Mouse (Mus musculus): ENCODE data around the gene Zfp94. TPM values are rescaled to one million over a fixed set of nuclear protein-coding genes. Genes with fewer than 3 reads are reported as not detected.

Zfp94 gene
- total RNA-seq, 2 experiments from 2014 or later = 13.2 to 16.9 TPM

Small RNA genes within 50 kb of the gene (microRNA-seq; reads per million reads assigned to microRNA genes)
- 0 reads per million in 2 experiments for gene Gm27592

Other genes with a start within 250 kb of the Zfp94 start
- 10 to 100 TPM; 47.1 to 47.6 TPM for gene Zfp180, start 234.7 kb downstream of the Zfp94 start, total RNA-seq (2021)
- 10 to 100 TPM in 1 of 2 experiments, 1 to 10 TPM in 1; 8.4 to 10.2 TPM for gene Zfp112, start 204.4 kb downstream of the Zfp94 start, total RNA-seq (2021)
- 10 to 100 TPM; 20.2 to 20.4 TPM for gene Zfp235, start 182.5 kb downstream of the Zfp94 start, total RNA-seq (2021)
- gene Zfp114, start 141.6 kb downstream of the Zfp94 start, total RNA-seq (2021) = 1 to 10 TPM; 2.5 to 2.9 TPM
- 10 to 100 TPM in 1 of 2 experiments, 1 to 10 TPM in 1; 8.9 to 12.6 TPM for gene Zfp111, start 105.2 kb downstream of the Zfp94 start, total RNA-seq (2021)
- gene Zfp109, start 79.1 kb downstream of the Zfp94 start, total RNA-seq (2021) = 10 to 100 TPM in 1 of 2 experiments, 1 to 10 TPM in 1; 7.9 to 10.5 TPM
- 1 to 10 TPM; 8.4 to 8.8 TPM for gene Zfp108, start 61.9 kb downstream of the Zfp94 start, total RNA-seq (2021)
- 10 to 100 TPM; 11.0 to 11.5 TPM for gene Zfp93, start 46.2 kb downstream of the Zfp94 start, total RNA-seq (2021)
- 10 to 100 TPM; 19.3 to 20.8 TPM for gene Zfp61, start 15.4 kb downstream of the Zfp94 start, total RNA-seq (2021)
- gene Tescl, start 17.3 kb upstream of the Zfp94 start, total RNA-seq (2021) = not detected
- not detected for gene Lypd5, start 32.5 kb upstream of the Zfp94 start, total RNA-seq (2021)
- gene Kcnn4, start 53.6 kb upstream of the Zfp94 start, total RNA-seq (2021) = under 1 TPM in 1 of 2 experiments, not detected in 1; 0.50 TPM
- gene Smg9, start 83.0 kb upstream of the Zfp94 start, total RNA-seq (2021) = 10 to 100 TPM; 38.1 to 40.2 TPM
- under 1 TPM; 0.34 to 0.57 TPM for gene Irgc1, start 135.6 kb upstream of the Zfp94 start, total RNA-seq (2021)
- gene Plaur, start 145.8 kb upstream of the Zfp94 start, total RNA-seq (2021) = under 1 TPM; 0.71 to 0.73 TPM
- 100 to 1,000 TPM; 243 to 246 TPM for gene Cadm4, start 165.4 kb upstream of the Zfp94 start, total RNA-seq (2021)
- gene Zfp428, start 190.3 kb upstream of the Zfp94 start, total RNA-seq (2021) = 10 to 100 TPM; 45.7 to 52.6 TPM
- gene AC161166.1, start 195.8 kb upstream of the Zfp94 start, total RNA-seq (2021) = not detected
- gene Irgq, start 214.0 kb upstream of the Zfp94 start, total RNA-seq (2021) = 10 to 100 TPM; 87.8 to 88.6 TPM
- gene Pinlyp, start 229.5 kb upstream of the Zfp94 start, total RNA-seq (2021) = not detected
- 10 to 100 TPM; 34.6 to 37.6 TPM for gene Xrcc1, start 229.6 kb upstream of the Zfp94 start, total RNA-seq (2021)

All from left cerebral cortex, postnatal 25 days (tissue).